Mouse (Mus musculus): ENCODE results near the gene She.

The She gene

GRCm38 (mm10) chr3:89863716-89864509 is 32.7 kb downstream of the She start:
- DNase-seq, result no peak

- DNase-seq, result no peak
Observed at GRCm38 (mm10) chr3:89865020-89865419, 33.9 kb downstream of the She start.

GRCm38 (mm10) chr3:89865764-89866163 is 34.6 kb downstream of the She start:
- no peak for DNase-seq

- no peak for DNase-seq
Observed at GRCm38 (mm10) chr3:89867651-89868050, 36.5 kb downstream of the She start.

GRCm38 (mm10) chr3:89868357-89868756 is 37.2 kb downstream of the She start:
- no peak for DNase-seq

- no peak for DNase-seq
Observed at GRCm38 (mm10) chr3:89868956-89869355, 37.8 kb downstream of the She start.

GRCm38 (mm10) chr3:89869556-89869955 is 38.4 kb downstream of the She start:
- no peak for DNase-seq

- no peak for DNase-seq
Observed at GRCm38 (mm10) chr3:89870472-89871271, 39.5 kb downstream of the She start.

- no peak for DNase-seq
Observed at GRCm38 (mm10) chr3:89871339-89871914, 40.3 kb downstream of the She start.

GRCm38 (mm10) chr3:89872209-89872608 is 41.0 kb downstream of the She start:
- DNase-seq, result no peak

- no peak for DNase-seq
Observed at GRCm38 (mm10) chr3:89872684-89873083, 41.5 kb downstream of the She start.

GRCm38 (mm10) chr3:89874076-89874475 is 42.9 kb downstream of the She start:
- DNase-seq, result no peak

GRCm38 (mm10) chr3:89875021-89875420 is 43.9 kb downstream of the She start:
- no peak for DNase-seq

- no peak for DNase-seq
Observed at GRCm38 (mm10) chr3:89875781-89876180, 44.6 kb downstream of the She start.

GRCm38 (mm10) chr3:89876469-89876868 is 45.3 kb downstream of the She start:
- no peak for DNase-seq

- DNase-seq, result no peak
Observed at GRCm38 (mm10) chr3:89877129-89877528, 46.0 kb downstream of the She start.

GRCm38 (mm10) chr3:89878456-89878855 is 47.3 kb downstream of the She start:
- DNase-seq, result no peak

- DNase-seq, result no peak
Observed at GRCm38 (mm10) chr3:89879326-89879725, 48.2 kb downstream of the She start.

- DNase-seq, result no peak
Observed at GRCm38 (mm10) chr3:89880036-89880851, 49.1 kb downstream of the She start.

- DNase-seq, result no peak
Observed at GRCm38 (mm10) chr3:89882556-89883181, 51.5 kb downstream of the She start.

- DNase-seq, result no peak
Observed at GRCm38 (mm10) chr3:89883582-89884041, 52.4 kb downstream of the She start.

- DNase-seq, result no peak
Observed at GRCm38 (mm10) chr3:89885766-89886165, 54.6 kb downstream of the She start.

Data from cerebellum, adult 8-10 months (tissue).